Mouse (Mus musculus) stomach, postnatal 0 days (tissue): Measurements from ENCODE around the gene Col4a3. TPM values are rescaled to one million over a fixed set of nuclear protein-coding genes. Genes with fewer than 3 reads are reported as not detected.

Experiments
- ATAC-seq: fragments of 200-750 bp; cut with Nextera tagmentation; 2 replicates; pipeline ENCODE4 v1.8.0; 2017; ENCODE audit not compliant: low FRiP score, low TSS enrichment
- DNase-seq: peaks from one replicate; pipeline ENCODE4 v3.0.0-alpha.2; 2016; ENCODE audit warnings: low spot score
- H3K27ac ChIP-seq: fragments of 300-500 bp; sonication (generic); replicated peaks from 2 replicates; pipeline ENCODE4 v1.5.1; 2014; ENCODE audit warnings: mild to moderate bottlenecking, control low read depth
- H3K27me3 ChIP-seq: fragments of 300-500 bp; sonication (generic); 2 replicates; pipeline ENCODE4 v1.6.1; 2014; ENCODE audit warnings: low read length; ENCODE audit not compliant: control insufficient read depth, insufficient read depth
- H3K36me3 ChIP-seq: fragments of 300-500 bp; sonication (generic); 2 replicates; pipeline ENCODE4 v1.6.1; 2014; ENCODE audit warnings: low read length, mixed read lengths; ENCODE audit not compliant: control insufficient read depth, insufficient read depth
- H3K4me1 ChIP-seq: fragments of 300-500 bp; sonication (generic); replicated peaks from 2 replicates; pipeline ENCODE4 v1.6.1; 2014; ENCODE audit warnings: antibody characterized with exemption; ENCODE audit not compliant: control insufficient read depth, insufficient read depth
- H3K4me2 ChIP-seq: fragments of 300-500 bp; sonication (generic); replicated peaks from 2 replicates; pipeline ENCODE4 v1.6.1; 2014; ENCODE audit warnings: low read depth, mild to moderate bottlenecking, control low read depth, moderate library complexity
- H3K4me3 ChIP-seq: fragments of 300-500 bp; sonication (generic); 2 replicates; pipeline ENCODE4 v1.5.1; 2014; ENCODE audit warnings: low read depth, low read length, control low read depth
- H3K9ac ChIP-seq: fragments of 300-500 bp; sonication (generic); 2 replicates; pipeline ENCODE4 v1.6.1; 2014; ENCODE audit warnings: mild to moderate bottlenecking, low read length, control low read depth, mixed read lengths
- H3K9me3 ChIP-seq: fragments of 300-500 bp; sonication (generic); 2 replicates; pipeline ENCODE4 v1.6.1; 2016; ENCODE audit warnings: low read length; ENCODE audit not compliant: control insufficient read depth
- CTCF ChIP-seq: IDR thresholded peaks from 2 replicates; pipeline ENCODE4 v1.5.1; 2016; ENCODE audit warnings: antibody characterized with exemption, low read depth, mild to moderate bottlenecking, moderate library complexity
- EP300 ChIP-seq: optimal IDR thresholded peaks from 2 replicates; pipeline ENCODE3; 2016; ENCODE audit warnings: antibody characterized with exemption
- WGBS: fragments of 180-500 bp; shearing (Covaris S2); extraction: QIAGEN DNeasy Blood & Tissue Kit; methylation state at CpG from one replicate; pipeline ENCODE4 v1.1.7; 2014; 5-methylcytosine and 5-hydroxymethylcytosine counted together
- polyA plus RNA-seq: library from polyadenylated mRNA; unstranded; fragments of >200 nt; fragmentation: Nextera tagmentation; extraction: Ambion mirVana; gene quantifications from 2 replicates; pipeline ENCODE4 v1.2.1, GENCODE M21; 2015

Col4a3 gene
- polyA plus RNA-seq, 1 experiment from 2014 or later: 0.42 TPM

- Histone ChIP-seq H3K4me1 (no peaks in the 10 kb centered on the region), H3K4me3 (no peak overlapping the region), H3K36me3 (no peaks in the 10 kb centered on the region), H3K27me3 (no peaks in the 10 kb centered on the region), H3K9me3 (no peaks in the 10 kb centered on the region), H3K4me2 (no peak overlapping the region), H3K27ac (no peak overlapping the region), H3K9ac (no peak overlapping the region)
- ATAC-seq (no peak), DNase-seq (no peak)
- TF ChIP-seq CTCF: peak; percentile 24; the same call in 1 of the 2 replicates
- no peak for TF ChIP-seq EP300
- WGBS: 76% methylated on average over 8 of the region's 8 CpGs
Measured at GRCm38 (mm10) chr1:82545199-82545960, 41.3 kb upstream of the Col4a3 start.

DNA sequence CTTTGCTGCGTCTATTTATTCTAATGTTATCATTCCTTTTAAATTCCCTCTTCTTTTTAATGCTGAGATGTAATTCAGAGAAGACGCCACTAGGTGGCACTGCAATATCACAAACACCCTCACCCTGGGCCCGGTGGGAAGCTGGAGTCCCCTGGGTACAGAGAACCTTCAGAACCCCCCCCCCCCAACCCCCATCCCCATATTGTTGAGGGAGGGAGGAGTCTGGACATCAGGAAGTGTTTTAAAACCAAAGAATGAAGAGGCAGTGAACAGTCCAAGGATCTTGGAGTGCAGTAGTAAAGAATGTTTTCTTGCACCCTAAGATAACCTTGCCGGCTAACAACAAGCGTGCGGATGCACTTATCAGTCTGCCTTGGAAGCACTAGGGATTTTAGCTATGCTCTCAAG, 32.3 kb upstream of the Col4a3 start:
- H3K4me2 ChIP-seq: 0 out of 2 replicates have a peak overlapping the region, but pooled peaks have one; percentile 8
- no peaks in the 10 kb centered on the region for H3K4me1 ChIP-seq
- no peak overlapping the region for H3K27ac ChIP-seq
- TF ChIP-seq CTCF (peak; percentile 82), EP300 (no peak)
- H3K9ac ChIP-seq: no peak overlapping the region
- H3K36me3 ChIP-seq: no peaks in the 10 kb centered on the region
- H3K9me3 ChIP-seq: no peaks in the 10 kb centered on the region
- ATAC-seq: peak; percentile 65; the same call in 1 of the 2 replicates
- no peaks in the 10 kb centered on the region for H3K27me3 ChIP-seq
- H3K4me3 ChIP-seq: no peak overlapping the region
- 19% methylated on average over 6 of the region's 6 CpGs for WGBS
- peak; percentile 44 for DNase-seq

DNA sequence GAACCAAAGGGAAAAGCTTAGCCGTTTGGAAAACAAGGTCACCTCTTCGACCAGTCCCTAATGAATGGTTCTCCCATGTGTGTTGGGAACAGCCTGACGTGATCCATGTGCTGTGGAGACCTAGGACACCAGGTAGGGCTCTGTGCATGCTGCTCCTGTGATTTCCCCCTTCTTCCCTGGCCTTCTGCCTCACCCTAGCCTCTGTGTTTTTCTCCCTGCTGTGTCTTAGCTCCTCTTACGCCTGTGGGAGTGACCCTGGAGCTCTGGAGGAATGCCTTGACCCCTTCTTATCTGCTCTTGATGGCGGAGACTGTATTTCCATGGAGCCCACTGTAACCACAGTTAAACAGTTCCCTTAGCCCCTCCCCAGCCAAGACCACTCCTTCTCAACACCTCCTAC, 31.8 kb upstream of the Col4a3 start:
- WGBS: 62% methylated on average over 5 of the region's 5 CpGs
- TF ChIP-seq EP300: no peak
- no peak for TF ChIP-seq CTCF
- Histone ChIP-seq H3K4me1 (no peaks in the 10 kb centered on the region), H3K4me2 (0 out of 2 replicates have a peak overlapping the region, but pooled peaks have one; percentile 8), H3K9me3 (no peaks in the 10 kb centered on the region), H3K9ac (no peak overlapping the region), H3K27ac (no peak overlapping the region), H3K27me3 (no peaks in the 10 kb centered on the region), H3K4me3 (no peak overlapping the region), H3K36me3 (no peaks in the 10 kb centered on the region)
- ATAC-seq (0 out of 2 replicates have a peak, but pooled peaks have one; percentile 18), DNase-seq (no peak)

DNA sequence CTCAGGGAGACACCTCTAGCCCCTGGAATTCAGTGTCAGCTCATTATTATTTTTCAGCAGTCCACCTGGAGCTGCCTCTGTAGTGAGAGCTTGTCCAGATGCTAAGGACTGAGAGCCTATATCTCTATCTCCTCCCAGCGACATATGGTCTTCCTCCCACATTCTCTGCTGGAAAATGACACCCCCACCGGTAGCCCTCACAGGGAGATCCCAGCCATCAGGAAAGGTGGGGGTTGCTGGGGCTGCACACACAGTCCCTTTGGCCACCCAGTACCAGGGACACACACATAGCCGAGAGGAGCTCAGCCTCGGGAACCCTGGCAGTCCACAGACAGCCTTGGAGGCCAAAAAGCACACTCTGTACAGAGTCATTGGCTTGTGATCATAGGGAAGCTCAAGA, 26.5 kb upstream of the Col4a3 start:
- no peaks in the 10 kb centered on the region for H3K27me3 ChIP-seq
- no peak for ATAC-seq
- no peak for DNase-seq

DNA sequence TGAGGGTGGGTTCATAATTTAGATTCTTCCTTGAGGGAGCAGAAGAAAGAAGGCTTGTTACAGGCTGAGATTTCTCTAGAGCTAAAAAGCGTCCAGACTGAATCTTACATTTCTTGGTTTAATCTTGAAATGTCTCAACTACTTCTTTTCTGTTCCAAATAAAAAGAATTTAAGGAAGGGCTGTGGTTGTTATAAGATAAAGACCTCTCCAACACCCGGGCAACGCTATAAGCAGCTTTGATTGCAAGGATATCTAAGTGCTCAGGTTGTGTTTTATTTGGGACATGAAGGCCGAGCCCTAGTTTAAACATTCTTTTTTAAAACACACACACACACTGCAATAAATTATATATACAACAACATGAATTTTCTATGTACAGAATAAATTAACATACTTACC, 17.3 kb upstream of the Col4a3 start:
- no peaks in the 10 kb centered on the region for H3K36me3 ChIP-seq
- ATAC-seq (no peak), DNase-seq (no peak)
- TF ChIP-seq EP300 (no peak), CTCF (no peak)
- H3K27me3 ChIP-seq: no peaks in the 10 kb centered on the region
- no peaks in the 10 kb centered on the region for H3K9me3 ChIP-seq
- no peak overlapping the region for H3K9ac ChIP-seq
- WGBS: 61% methylated on average over 4 of the region's 4 CpGs
- no peak overlapping the region for H3K4me3 ChIP-seq
- H3K27ac ChIP-seq: no peak overlapping the region
- no peaks in the 10 kb centered on the region for H3K4me1 ChIP-seq
- H3K4me2 ChIP-seq: no peak overlapping the region

More for the DNA sequence above, 26.5 kb upstream of the Col4a3 start:
- 58% methylated on average over 4 of the region's 4 CpGs for WGBS
- no peak for TF ChIP-seq CTCF
- no peak for TF ChIP-seq EP300
- Histone ChIP-seq H3K9ac (no peak overlapping the region), H3K4me3 (no peak overlapping the region), H3K9me3 (no peaks in the 10 kb centered on the region), H3K36me3 (no peaks in the 10 kb centered on the region), H3K4me1 (no peaks in the 10 kb centered on the region), H3K4me2 (no peak overlapping the region), H3K27ac (no peak overlapping the region)

DNA sequence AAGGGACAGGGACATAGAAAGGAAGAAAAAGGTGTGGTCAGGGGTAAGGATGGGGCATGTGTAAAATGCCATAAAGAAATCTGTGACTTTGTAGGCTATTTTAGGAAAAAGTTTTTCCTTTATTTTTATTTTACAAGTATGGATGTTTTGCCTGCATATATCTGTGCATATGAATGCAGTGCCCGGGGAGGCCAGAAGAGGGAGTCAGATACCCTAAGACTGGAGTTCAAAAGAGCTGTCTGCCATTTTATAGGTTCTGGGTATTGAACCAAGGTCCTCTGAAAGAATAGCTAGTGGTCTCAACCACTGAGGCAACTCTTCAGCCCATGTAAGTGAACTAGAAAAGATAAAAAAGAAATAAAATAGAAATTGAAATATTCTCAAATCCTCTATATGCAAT, 15.0 kb upstream of the Col4a3 start:
- H3K9ac ChIP-seq: no peak overlapping the region
- no peak overlapping the region for H3K4me2 ChIP-seq
- no peaks in the 10 kb centered on the region for H3K4me1 ChIP-seq
- H3K9me3 ChIP-seq: no peaks in the 10 kb centered on the region
- H3K36me3 ChIP-seq: no peaks in the 10 kb centered on the region
- 67% methylated on average over 1 of the region's 1 CpGs for WGBS
- no peak overlapping the region for H3K4me3 ChIP-seq
- TF ChIP-seq EP300 (no peak), CTCF (peak; percentile 58)
- H3K27me3 ChIP-seq: no peaks in the 10 kb centered on the region
- H3K27ac ChIP-seq: no peak overlapping the region
- ATAC-seq (no peak), DNase-seq (no peak)
